Mouse (Mus musculus): ENCODE measurements around the gene Fbxo28.
"Not testable (repeated sequence)": the region's sequence is repeated elsewhere in the genome, so short reads cannot be mapped to it uniquely, and the experiment has no call there.

Gene Fbxo28

GRCm38 (mm10) chr1:182340281-182340680 is 1.1 kb downstream of the Fbxo28 start:
- no peak for DNase-seq

GRCm38 (mm10) chr1:182338961-182339565 is 2.4 kb downstream of the Fbxo28 start:
- DNase-seq, result peak; percentile 68 to 79

GRCm38 (mm10) chr1:182333766-182334437 is 7.5 kb downstream of the Fbxo28 start:
- no peak for DNase-seq

- no peak for DNase-seq
Observed at GRCm38 (mm10) chr1:182332090-182333034, 9.1 kb downstream of the Fbxo28 start.

GRCm38 (mm10) chr1:182325919-182326318 is 15.5 kb downstream of the Fbxo28 start:
- no peak for DNase-seq

GRCm38 (mm10) chr1:182324552-182324951 is 16.9 kb downstream of the Fbxo28 start:
- no peak for DNase-seq

GRCm38 (mm10) chr1:182323139-182323538 is 18.3 kb downstream of the Fbxo28 start:
- no peak for DNase-seq

GRCm38 (mm10) chr1:182314201-182314600 is 27.2 kb downstream of the Fbxo28 start:
- no peak for DNase-seq

- DNase-seq, result no peak
Observed at GRCm38 (mm10) chr1:182313181-182313580, 28.2 kb downstream of the Fbxo28 start.

GRCm38 (mm10) chr1:182311376-182311775 is 30.1 kb downstream of the Fbxo28 start:
- peak in 1 of 2 experiments; percentile 20 for DNase-seq

- no peak for DNase-seq
Observed at GRCm38 (mm10) chr1:182310316-182310715, 31.1 kb downstream of the Fbxo28 start.

- DNase-seq, result no peak
Observed at GRCm38 (mm10) chr1:182309403-182309802, 32.0 kb downstream of the Fbxo28 start.

GRCm38 (mm10) chr1:182302916-182303315 is 38.5 kb downstream of the Fbxo28 start:
- DNase-seq, result no peak

GRCm38 (mm10) chr1:182302176-182302870 is 39.1 kb downstream of the Fbxo28 start:
- DNase-seq, result no peak

- DNase-seq, result no peak
Observed at GRCm38 (mm10) chr1:182297821-182298220, 43.6 kb downstream of the Fbxo28 start.

GRCm38 (mm10) chr1:182297246-182297645 is 44.2 kb downstream of the Fbxo28 start:
- DNase-seq, result no peak

- DNase-seq, result no peak
Observed at GRCm38 (mm10) chr1:182296816-182297215, 44.6 kb downstream of the Fbxo28 start.

- DNase-seq, result no peak
Observed at GRCm38 (mm10) chr1:182296141-182296540, 45.3 kb downstream of the Fbxo28 start.

GRCm38 (mm10) chr1:182292291-182292690 is 49.1 kb downstream of the Fbxo28 start:
- no peak for DNase-seq

- not testable (repeated sequence) for DNase-seq
Observed at GRCm38 (mm10) chr1:182290741-182291140, 50.7 kb downstream of the Fbxo28 start.

- DNase-seq, result no peak
Observed at GRCm38 (mm10) chr1:182289781-182290180, 51.6 kb downstream of the Fbxo28 start.

- no peak for DNase-seq
Observed at GRCm38 (mm10) chr1:182288601-182289000, 52.8 kb downstream of the Fbxo28 start.

GRCm38 (mm10) chr1:182287781-182288180 is 53.6 kb downstream of the Fbxo28 start:
- DNase-seq, result no peak

Measured in cerebellum, postnatal 25 days (tissue).